Mouse (Mus musculus): ENCODE data around the gene Katnbl1. TPM values are rescaled to one million over a fixed set of nuclear protein-coding genes. Genes with fewer than 3 reads are reported as not detected.
"Not testable (repeated sequence)": the region's sequence is repeated elsewhere in the genome, so short reads cannot be mapped to it uniquely, and the experiment has no call there.

Gene Katnbl1
- polyA plus RNA-seq, 1 experiment: 10.2 TPM

DNA sequence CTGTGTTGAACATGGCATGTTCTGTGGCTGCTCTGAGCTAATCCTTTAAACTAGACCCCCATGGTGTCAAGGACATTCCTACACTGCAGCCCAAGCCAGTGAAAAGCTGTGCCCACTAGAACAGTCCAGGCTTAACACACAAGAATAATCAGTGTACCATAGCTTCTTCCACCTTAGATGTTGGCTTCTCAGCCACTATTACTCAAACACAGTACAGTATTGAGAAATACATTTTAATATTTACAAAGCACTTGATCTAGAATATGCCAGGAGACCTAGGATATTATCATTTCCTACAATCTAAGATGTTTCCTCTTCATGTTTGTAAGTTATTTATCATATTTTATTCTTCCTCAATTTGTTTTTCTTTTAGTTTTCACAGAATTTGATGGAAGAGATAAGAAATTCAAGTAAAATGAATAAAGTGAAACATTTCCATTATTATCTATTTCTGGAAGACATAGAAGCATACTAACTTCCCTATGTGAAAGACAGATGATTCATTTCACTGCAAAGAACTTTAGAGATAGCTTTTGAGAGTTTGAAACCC is 69.6 kb downstream of the Katnbl1 start:
- H3K4me3 ChIP-seq (replicated peaks; ENCODE audit: control insufficient read depth, low read depth, low read length): no peak overlapping the region
- TF ChIP-seq POLR2A (IDR thresholded peaks at IDR 0.05; ENCODE audit: borderline replicate concordance, control insufficient read depth, low read depth, low read length) (no peak), CTCF (IDR thresholded peaks at IDR 0.05; ENCODE audit: control insufficient read depth, insufficient read depth, low read length) (no peak)
- H3K4me1 ChIP-seq (ENCODE audit: control insufficient read depth, insufficient read depth, low read length): peaks cover 2% of the 10 kb centered on the region; the same call in 1 of the 2 replicates
- H3K27ac ChIP-seq (ENCODE audit: control insufficient read depth, insufficient read depth, low read depth, low read length, poor library complexity): 0 out of 2 replicates have a peak overlapping the region, but pooled peaks have one; percentile 24

DNA sequence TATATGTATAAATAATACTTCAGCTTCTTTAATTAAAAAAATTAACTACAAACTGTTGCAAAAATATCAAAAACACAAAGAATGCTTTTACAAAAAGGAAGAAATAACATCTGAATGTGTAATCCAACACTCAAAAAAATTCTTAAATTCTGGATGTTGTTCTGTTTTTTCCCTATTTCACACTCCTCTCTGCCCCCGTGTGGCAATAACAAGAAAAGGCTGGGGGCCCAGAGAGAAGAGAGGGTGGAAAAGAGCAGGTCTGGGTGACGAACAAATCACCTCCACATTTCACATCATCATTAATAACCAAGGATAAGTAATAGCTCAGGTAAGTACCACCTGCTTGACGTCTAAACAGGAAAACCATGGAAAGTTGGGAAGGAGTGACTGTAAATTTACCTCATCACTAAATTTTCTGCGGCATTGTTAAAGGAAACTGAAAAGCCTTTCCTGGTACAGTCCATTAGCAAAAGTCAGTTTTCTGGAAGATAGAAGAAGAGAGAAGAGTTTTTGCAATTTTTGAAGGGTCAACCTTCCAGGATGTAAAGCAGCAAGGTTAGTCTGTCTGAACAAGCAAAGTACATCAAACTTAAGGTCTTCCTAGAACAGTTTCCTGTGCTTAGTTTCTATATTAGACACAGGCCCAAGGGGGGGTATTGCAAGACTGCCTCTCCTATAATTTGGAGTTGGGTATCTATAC is 70.7 kb downstream of the Katnbl1 start:
- WGBS: 27% methylated on average over 4 of the region's 4 CpGs
- Histone ChIP-seq H3K4me1 (ENCODE audit: control insufficient read depth, insufficient read depth, low read length) (peaks cover 2% of the 10 kb centered on the region; the same call in 1 of the 2 replicates), H3K27ac (ENCODE audit: control insufficient read depth, insufficient read depth, low read depth, low read length, poor library complexity) (no peak overlapping the region), H3K4me3 (replicated peaks; ENCODE audit: control insufficient read depth, low read depth, low read length) (no peak overlapping the region)
- no peak for TF ChIP-seq POLR2A (IDR thresholded peaks at IDR 0.05; ENCODE audit: borderline replicate concordance, control insufficient read depth, low read depth, low read length)
- TF ChIP-seq CTCF (IDR thresholded peaks at IDR 0.05; ENCODE audit: control insufficient read depth, insufficient read depth, low read length): no peak

- H3K4me1 ChIP-seq (ENCODE audit: control insufficient read depth, insufficient read depth, low read length); H3K4me3 ChIP-seq (replicated peaks; ENCODE audit: control insufficient read depth, low read depth, low read length); H3K27ac ChIP-seq (ENCODE audit: control insufficient read depth, insufficient read depth, low read depth, low read length, poor library complexity): not testable (repeated sequence)
Observed at GRCm38 (mm10) chr2:112452513-112452912, 73.5 kb downstream of the Katnbl1 start.

GRCm38 (mm10) chr2:112454125-112454861 is 75.3 kb downstream of the Katnbl1 start:
- H3K27ac ChIP-seq (ENCODE audit: control insufficient read depth, insufficient read depth, low read depth, low read length, poor library complexity): peak overlapping the region; percentile 72
- no peak for TF ChIP-seq POLR2A (IDR thresholded peaks at IDR 0.05; ENCODE audit: borderline replicate concordance, control insufficient read depth, low read depth, low read length)
- no peak for TF ChIP-seq CTCF (IDR thresholded peaks at IDR 0.05; ENCODE audit: control insufficient read depth, insufficient read depth, low read length)
- 25% methylated on average over 17 of the region's 17 CpGs for WGBS

DNA sequence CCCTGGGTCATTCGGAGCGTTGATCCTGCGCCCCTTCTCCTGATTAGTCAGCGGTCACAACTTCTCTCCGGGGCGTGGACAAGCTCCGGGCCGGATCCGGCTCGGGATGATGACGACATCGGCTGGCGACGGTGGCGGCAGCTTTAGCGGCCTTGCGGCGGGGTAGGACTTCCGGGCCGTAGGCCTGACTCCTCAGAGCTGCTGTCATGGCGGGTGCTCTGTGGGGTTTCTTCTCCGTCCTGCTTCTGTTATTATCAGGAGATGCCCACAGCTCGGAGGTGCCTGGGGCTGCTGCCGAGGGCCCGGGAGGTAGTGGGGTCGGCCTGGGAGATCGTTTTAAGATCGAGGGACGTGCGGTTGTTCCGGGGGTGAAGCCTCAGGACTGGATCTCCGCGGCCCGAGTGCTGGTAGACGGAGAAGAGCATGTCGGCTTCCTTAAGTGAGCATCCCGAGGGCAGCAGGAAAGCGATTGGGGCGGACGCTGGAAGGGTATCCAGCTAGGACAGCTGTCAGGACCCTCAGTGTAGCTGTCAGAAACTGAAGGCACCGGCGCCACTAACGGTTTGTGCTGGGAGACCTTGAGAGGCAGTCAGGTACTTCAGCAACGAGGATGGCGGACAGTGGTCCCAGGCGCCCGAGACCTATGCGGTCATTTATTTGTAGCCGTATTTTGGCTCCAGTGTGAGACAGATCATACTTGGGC is 76.0 kb downstream of the Katnbl1 start, which contains the start of gene Emc7:
TSS of gene Emc7 (plus strand) at position 136 of the 703 bp plus-strand sequence.
- TF ChIP-seq CTCF (IDR thresholded peaks at IDR 0.05; ENCODE audit: control insufficient read depth, insufficient read depth, low read length) (no peak), POLR2A (IDR thresholded peaks at IDR 0.05; ENCODE audit: borderline replicate concordance, control insufficient read depth, low read depth, low read length) (peak; percentile 91; the same call in 1 of the 2 replicates)
- no peaks in the 10 kb centered on the region for H3K4me1 ChIP-seq (ENCODE audit: control insufficient read depth, insufficient read depth, low read length)
- peak within 1 kb of the TSS; percentile 77 for H3K4me3 ChIP-seq (replicated peaks; ENCODE audit: control insufficient read depth, low read depth, low read length)
- under 1% methylated on average over 49 of the region's 49 CpGs for WGBS
- H3K27ac ChIP-seq (ENCODE audit: control insufficient read depth, insufficient read depth, low read depth, low read length, poor library complexity): peak within 1 kb of the TSS; percentile 72

More at GRCm38 (mm10) chr2:112454125-112454861, 75.3 kb downstream of the Katnbl1 start:
- no peaks in the 10 kb centered on the region for H3K4me1 ChIP-seq (ENCODE audit: control insufficient read depth, insufficient read depth, low read length)
- peak overlapping the region; percentile 77 for H3K4me3 ChIP-seq (replicated peaks; ENCODE audit: control insufficient read depth, low read depth, low read length)

DNA sequence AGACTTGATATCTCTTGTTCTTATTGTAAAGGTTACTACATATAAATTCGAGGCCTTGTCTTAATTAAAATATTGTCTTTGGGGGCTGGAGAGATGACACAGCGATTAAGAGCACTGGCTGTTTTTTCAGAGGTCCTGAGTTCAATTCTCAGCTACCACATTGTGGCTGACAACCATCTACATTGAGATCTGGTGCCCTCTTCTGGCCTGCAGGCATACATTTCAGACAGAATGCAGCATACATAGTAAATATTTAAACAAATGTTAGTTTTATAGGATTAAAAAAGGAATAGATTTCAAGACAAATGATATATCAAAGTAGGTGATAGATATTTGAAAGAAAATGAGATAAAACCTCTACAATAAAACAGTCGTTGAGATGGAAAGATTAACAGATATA is 81.5 kb downstream of the Katnbl1 start:
- WGBS: 84% methylated on average over 3 of the region's 3 CpGs
- H3K4me1 ChIP-seq (ENCODE audit: control insufficient read depth, insufficient read depth, low read length): no peaks in the 10 kb centered on the region
- no peak for TF ChIP-seq POLR2A (IDR thresholded peaks at IDR 0.05; ENCODE audit: borderline replicate concordance, control insufficient read depth, low read depth, low read length)
- no peak for TF ChIP-seq CTCF (IDR thresholded peaks at IDR 0.05; ENCODE audit: control insufficient read depth, insufficient read depth, low read length)
- no peak overlapping the region for H3K4me3 ChIP-seq (replicated peaks; ENCODE audit: control insufficient read depth, low read depth, low read length)
- H3K27ac ChIP-seq (ENCODE audit: control insufficient read depth, insufficient read depth, low read depth, low read length, poor library complexity): no peak overlapping the region

Other genes starting within 250 kb of the Katnbl1 start
- gene Olfr1316, start 244.2 kb upstream of the Katnbl1 start, polyA plus RNA-seq (2011; ENCODE audit: insufficient read depth, insufficient read length, low replicate concordance, missing spikeins): not detected in 2 replicates
- gene Olfr1317, start 238.9 kb upstream of the Katnbl1 start, polyA plus RNA-seq (2011; ENCODE audit: insufficient read depth, insufficient read length, low replicate concordance, missing spikeins): not detected in 2 replicates
- not detected in 2 replicates for gene Olfr1318, start 225.0 kb upstream of the Katnbl1 start, polyA plus RNA-seq (2011; ENCODE audit: insufficient read depth, insufficient read length, low replicate concordance, missing spikeins)
- 26.1 and 28.3 TPM in 2 replicates for gene Lpcat4, start 139.7 kb upstream of the Katnbl1 start, polyA plus RNA-seq (2011; ENCODE audit: insufficient read depth, insufficient read length, low replicate concordance, missing spikeins)
- gene Nutm1, start 119.9 kb upstream of the Katnbl1 start, polyA plus RNA-seq (2011; ENCODE audit: insufficient read depth, insufficient read length, low replicate concordance, missing spikeins): not detected in 2 replicates
- 34.5 and 79.9 TPM in 2 replicates for gene Nop10, start 117.3 kb upstream of the Katnbl1 start, polyA plus RNA-seq (2011; ENCODE audit: insufficient read depth, insufficient read length, low replicate concordance, missing spikeins)
- gene Slc12a6, start 113.4 kb upstream of the Katnbl1 start, polyA plus RNA-seq (2011; ENCODE audit: insufficient read depth, insufficient read length, low replicate concordance, missing spikeins): 24.4 and 45.4 TPM in 2 replicates
- 0.85 TPM in 1 of 2 replicates, not detected in the other for gene Gm21985, start 112.9 kb upstream of the Katnbl1 start, polyA plus RNA-seq (2011; ENCODE audit: insufficient read depth, insufficient read length, low replicate concordance, missing spikeins)
- 9.7 and 14.6 TPM in 2 replicates for gene Emc4, start 11.2 kb upstream of the Katnbl1 start, polyA plus RNA-seq (2011; ENCODE audit: insufficient read depth, insufficient read length, low replicate concordance, missing spikeins)
- gene Emc7, start 75.8 kb downstream of the Katnbl1 start, polyA plus RNA-seq (2011; ENCODE audit: insufficient read depth, insufficient read length, low replicate concordance, missing spikeins): 2.9 and 4.7 TPM in 2 replicates
- not detected in 2 replicates for gene Chrm5, start 101.6 kb downstream of the Katnbl1 start, polyA plus RNA-seq (2011; ENCODE audit: insufficient read depth, insufficient read length, low replicate concordance, missing spikeins)
- 8.0 and 11.1 TPM in 2 replicates for gene Aven, start 113.8 kb downstream of the Katnbl1 start, polyA plus RNA-seq (2011; ENCODE audit: insufficient read depth, insufficient read length, low replicate concordance, missing spikeins)